Mouse (Mus musculus) cerebellum, postnatal 10 days (tissue): Measurements from ENCODE around the gene Ier2.

Experiments used
- DNase-seq, 2 experiments: peaks; one replicate each; pipeline ENCODE4 v3.0.0; 2021; ENCODE audit warnings: mixed read lengths in 2 of 2

Gene Ier2

GRCm38 (mm10) chr8:84661458-84661871 is 1.2 kb downstream of the Ier2 start:
- peak; percentile 72 for DNase-seq

- peak; percentile 65 to 70 for DNase-seq
Observed at GRCm38 (mm10) chr8:84660819-84661457, 1.7 kb downstream of the Ier2 start.

DNA sequence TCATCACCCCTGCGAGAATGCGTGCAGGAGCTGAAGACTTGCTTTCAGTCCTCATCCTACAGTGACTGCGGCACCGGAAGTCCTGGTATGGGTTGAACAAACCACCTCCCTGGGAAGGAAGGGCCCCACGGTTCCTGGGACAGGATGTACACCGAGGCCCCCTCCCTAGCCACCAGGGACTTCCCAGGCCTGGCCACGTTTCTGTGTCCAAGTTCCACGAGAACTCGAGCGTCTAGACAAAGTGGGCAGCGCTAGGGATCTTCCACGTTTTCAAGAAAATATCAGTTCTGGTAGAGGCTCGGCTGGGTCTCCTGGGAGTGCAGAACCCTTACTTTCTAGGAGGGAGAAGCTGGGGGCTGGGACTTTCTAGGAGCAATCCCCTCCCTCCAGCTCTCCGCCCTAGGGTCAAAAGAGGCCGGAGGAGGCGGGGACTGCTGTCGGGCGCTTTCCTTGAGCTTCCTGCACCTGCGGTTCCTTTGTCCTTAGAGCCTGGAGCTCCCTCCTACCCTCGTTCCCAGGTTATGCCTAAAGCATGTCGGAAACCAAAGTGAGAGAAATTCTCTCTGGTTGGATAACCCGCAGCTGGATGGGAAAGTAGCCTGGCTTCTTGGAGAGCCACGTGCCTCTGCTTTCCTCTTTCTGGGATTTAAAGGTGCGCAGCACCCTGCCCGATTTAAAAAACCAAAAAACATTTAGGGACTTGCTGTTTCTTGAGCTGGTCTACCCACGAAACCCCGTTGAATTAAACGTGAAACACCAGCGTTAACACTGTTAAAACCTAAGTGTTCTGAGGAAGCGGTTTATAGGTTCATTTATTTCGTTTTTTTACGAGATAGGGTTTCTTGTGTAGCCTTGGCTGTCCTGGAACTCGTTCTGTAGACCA is 2.5 kb downstream of the Ier2 start:
- DNase-seq, result peak; percentile 37 to 41

GRCm38 (mm10) chr8:84658951-84659350 is 3.7 kb downstream of the Ier2 start:
- no peak for DNase-seq

- no peak for DNase-seq
Observed at GRCm38 (mm10) chr8:84657680-84658079, 5.0 kb downstream of the Ier2 start.

DNA sequence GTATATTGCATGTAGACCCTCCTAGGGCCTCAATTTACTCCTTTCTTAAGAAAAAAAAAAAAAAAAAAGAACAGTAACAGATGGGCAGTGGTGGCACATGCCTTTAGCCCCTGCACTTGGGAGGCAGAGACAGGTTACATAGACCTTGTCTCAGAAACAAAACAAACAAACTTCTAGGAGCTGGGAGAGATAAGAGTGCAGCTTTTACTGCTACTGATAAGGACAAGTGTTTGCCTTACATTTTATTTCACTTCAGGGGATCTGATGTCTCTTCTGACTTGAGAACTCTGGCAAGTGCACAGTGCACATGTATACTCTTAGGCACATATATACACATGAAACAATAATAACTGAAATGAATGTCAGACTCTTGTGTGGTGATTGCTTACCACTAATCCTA is 5.4 kb downstream of the Ier2 start:
- DNase-seq, result no peak

DNA sequence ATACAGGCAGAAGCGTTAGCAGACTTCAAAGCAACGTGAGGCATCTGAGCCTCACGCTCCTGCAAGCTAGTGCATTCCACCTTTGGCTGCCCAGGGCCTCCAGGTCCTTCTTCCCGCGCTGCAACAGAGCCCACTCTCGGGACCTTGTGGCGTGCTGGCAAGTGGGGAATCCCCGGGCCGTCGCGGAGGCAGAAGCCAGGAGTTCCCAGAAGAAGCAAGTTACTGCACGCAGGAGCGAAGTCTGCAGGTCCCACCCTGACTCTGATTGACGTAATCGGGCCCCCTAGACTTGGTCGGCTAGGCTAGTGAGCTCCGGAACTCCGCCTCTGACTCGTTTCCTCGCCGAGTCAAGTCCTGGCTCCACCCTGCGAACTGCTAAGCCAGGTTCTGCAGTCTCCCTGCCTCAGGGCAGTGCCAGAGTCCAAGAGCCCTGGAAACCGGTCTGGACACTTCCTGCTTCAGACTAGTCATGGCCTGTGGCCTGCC is 6.0 kb downstream of the Ier2 start:
- DNase-seq, result peak; percentile 63 to 66

DNA sequence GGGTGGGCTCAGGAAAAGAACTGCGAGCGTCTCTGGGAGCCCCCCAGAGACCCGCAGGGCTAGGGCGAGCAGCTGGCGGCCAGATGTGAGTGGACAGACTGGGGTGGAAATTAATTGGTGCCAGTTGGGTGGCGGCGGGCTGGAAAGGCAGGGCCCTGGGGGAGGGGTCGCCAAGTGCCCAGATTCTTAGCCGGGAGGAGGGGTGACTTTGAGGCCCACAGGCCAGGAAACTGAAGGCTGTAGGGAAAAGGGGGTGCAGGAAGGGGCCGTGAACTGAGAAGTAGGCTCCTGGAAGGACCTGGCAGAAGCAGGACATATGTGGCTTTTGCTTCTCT is 6.5 kb downstream of the Ier2 start:
- peak; percentile 42 to 54 for DNase-seq

DNA sequence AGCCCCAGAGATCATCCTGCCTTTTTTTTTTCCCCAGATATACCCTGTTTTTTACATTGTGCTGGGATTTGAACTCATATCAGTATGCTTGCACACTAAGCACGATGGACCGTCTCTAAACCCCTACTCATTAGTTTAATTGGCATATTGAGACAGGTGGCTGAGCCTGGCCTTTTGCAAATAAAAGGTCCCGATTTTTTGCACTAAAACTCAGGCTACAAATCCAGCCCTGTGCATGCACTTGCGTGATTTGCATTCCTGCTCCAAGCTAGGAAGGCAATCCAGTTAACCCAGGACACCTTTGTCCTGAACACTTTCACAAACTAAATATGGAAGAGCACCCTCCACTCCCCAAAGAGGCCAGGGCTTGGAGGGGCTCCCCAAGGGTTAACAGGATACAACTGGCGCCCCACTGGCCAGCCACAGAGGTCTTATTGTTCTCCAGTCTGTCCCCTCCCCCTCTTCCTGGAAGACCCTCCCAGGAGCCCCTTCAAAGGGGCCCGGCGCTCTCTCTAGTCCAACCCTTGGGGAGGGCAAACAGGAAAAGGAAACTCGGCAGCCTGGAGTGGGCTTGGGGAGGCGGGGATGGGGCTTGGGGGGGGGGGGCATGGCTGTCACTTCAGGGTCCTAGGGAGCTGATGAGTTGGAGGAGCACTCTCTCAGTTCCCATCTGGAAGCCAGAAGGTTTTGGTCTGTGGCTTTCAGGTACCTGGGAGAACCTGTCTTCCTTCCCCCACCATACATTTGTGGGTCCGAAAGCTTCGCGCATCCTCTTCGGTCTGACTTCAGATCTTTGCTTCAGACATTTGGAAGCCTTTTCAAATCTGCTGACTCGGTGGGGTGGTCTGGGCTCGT is 7.1 kb downstream of the Ier2 start:
- no peak for DNase-seq

DNA sequence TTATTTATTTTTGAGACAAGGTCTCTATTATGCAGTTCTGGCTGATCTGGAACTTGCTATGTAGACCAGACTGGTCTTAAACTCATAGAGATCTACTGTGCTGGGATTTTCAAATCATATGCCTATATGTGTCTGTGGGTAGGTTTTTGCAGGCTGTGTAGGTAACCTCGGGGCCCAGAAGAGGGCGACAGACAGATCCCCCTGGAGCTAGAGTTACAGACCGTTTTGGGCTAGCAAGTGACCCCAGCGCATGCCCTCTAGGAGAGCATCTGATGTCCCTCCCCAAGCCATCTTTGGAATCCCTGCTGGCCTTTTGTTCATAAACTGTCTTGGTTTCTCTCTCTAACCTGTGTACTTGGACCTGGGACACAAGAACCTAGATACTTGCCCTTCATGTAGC is 8.1 kb downstream of the Ier2 start:
- DNase-seq, result no peak

- no peak for DNase-seq
Observed at GRCm38 (mm10) chr8:84653092-84653631, 9.5 kb downstream of the Ier2 start.

DNA sequence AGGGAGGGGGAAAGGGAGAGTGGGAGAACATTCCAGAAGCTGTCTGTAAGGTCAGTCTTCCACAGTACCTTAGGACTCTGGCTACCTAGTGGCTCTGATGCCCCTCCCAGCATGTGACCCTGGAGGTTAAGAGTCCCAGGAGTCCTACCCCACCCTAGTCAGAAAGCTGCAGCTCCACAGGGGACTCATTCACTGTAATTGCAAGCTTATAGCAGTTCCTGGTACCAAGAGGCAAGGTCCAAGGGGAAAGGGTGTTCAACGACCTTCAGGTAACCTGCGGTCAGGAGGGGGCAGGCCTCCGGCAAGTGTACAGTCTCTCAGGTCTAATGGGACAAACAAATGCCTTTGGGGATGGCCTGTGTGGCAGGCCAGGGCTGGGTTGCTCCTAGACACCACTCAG is 12.4 kb downstream of the Ier2 start:
- DNase-seq, result no peak

GRCm38 (mm10) chr8:84647461-84647901 is 15.2 kb downstream of the Ier2 start:
- DNase-seq, result peak; percentile 73 to 75

DNA sequence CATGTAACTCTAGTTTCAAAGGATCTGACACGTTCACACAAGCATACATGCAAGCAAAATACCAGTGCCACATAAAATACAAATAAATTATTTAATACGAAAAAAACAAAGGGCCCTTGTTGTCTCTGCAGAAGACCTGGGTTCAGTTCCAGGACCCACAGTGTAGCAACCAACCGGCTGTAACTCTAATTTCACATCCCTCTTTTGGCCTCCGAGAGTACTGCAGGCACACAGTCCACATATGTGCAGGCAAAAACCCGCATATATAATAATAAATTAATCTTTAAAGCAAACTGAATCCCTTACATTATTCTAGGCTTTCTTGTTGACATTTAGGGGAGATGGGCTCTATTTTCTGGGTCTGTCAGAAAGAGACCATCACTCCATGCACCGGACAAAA is 15.9 kb downstream of the Ier2 start:
- DNase-seq, result peak in 1 of 2 experiments; percentile 55

DNA sequence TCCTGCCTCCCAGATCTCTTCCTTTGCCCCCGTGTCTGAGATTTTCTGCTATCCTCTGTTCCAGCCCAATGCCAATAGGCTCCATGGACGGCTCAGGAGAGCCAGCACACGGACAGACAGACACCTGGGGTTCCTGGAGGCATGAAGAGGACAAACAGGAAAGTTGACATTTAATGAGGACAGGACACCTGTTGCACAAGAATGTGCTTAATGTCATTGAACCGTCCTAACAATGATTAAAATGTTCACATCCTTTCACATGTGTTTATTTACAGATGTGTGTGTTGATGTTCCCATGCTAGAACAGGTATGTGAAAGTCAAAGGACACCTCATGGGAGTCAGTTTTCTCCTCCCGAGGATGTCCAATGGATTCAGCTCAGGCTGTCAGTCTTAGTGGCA is 19.6 kb downstream of the Ier2 start:
- no peak for DNase-seq

GRCm38 (mm10) chr8:84641578-84642361 is 20.9 kb downstream of the Ier2 start:
- DNase-seq, result no peak

DNA sequence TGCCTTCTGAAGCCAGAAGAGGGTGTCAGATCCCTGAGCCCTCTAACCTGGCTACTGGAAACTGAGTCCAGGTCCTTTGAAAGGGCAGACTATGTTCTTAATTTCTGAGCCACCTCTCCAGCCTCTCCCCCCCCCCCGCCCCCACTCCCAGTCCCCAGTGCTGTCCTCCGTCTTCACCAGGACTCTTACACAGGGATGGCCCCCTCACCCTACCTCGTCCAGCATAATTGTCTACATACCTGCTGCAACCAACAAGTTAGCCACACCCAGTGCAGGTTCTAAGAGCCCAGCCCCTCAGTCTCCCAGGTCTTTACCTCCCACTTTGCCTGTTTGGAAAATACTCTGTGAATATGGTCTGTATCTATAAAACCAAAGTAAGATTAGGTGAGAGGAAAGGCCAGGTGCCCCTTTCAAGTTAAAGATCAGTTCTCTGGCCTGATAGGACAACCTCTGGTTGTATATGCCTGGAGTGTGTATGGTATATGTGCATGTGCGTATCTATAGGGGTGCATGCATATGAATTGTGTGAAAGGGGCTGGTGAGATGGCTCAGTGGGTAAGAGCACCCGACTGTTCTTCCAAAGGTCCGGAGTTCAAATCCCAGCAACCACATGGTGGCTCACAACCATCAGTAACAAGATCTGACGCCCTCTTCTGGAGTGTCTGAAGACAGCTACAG is 21.9 kb downstream of the Ier2 start:
- DNase-seq, result no peak

GRCm38 (mm10) chr8:84640010-84640588 is 22.6 kb downstream of the Ier2 start:
- no peak for DNase-seq

DNA sequence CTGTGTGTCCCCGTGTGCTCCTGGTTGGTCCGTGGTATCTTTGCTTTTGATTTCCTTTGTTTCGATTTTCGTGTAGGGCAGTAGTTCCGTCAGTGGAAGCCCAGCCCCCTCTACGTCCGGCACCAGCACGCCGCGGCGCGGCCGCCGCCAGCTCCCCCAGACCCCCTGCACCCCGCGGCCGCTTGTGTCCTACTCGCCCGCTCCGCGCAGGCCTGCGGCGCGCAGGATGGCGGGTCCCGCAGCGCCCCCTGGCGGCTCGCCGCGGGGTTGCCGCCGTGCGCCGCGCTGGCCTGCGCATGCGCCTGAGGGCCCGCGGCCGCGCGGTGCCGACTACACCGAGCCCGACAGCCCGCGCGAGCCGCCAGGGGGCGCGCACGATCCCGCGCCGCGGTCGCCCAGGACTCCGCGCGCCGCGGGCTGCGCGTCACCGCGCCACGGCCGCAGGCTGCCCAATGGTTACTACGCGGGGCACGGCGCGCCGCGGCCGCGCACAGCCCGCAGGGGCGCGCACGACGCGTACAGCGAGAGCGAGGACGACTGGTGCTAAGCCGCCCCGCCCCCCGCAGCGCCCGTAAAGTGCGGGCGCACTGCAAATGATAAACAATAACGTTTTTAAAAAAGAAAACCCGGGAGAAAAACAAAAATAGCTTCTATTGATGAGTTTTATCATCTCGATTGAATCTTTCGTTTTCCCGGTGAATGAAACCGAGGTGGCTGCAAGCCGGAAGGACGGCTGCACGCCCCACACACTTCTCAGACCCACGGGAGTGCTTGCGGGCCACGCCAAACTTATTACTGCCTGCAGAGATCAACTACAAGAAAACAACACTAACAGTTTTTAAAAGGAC is 23.3 kb downstream of the Ier2 start:
- peak; percentile 96 to 97 for DNase-seq

GRCm38 (mm10) chr8:84638555-84639161 is 24.0 kb downstream of the Ier2 start:
- peak; percentile 59 to 62 for DNase-seq
